In genomic region chr2:37765082-37765483, GRCm38 (mm10) we compare ENCODE assay signal across 8 mouse cellular contexts. TPM values are rescaled to one million over a fixed set of nuclear protein-coding genes. Genes with fewer than 3 reads are reported as not detected.
DNase-seq lines count a peak whose midpoint lies in the region; ATAC-seq and TF ChIP-seq lines count a peak whose summit lies in the region.

No protein-coding gene starts in this region.

- H3K4me1 ChIP-seq in kidney, embryonic 14.5 days (ENCODE audit: control insufficient read depth, insufficient read depth, low read length), result peaks cover 36% of the 10 kb centered on the region
- H3K4me1 ChIP-seq in small intestine, adult 2 months (ENCODE audit: control insufficient read depth, insufficient read depth, insufficient read length, low read length), result peaks cover 5% of the 10 kb centered on the region; the same call in 1 of the 2 replicates
- H3K4me1 ChIP-seq in kidney, adult 2 months (ENCODE audit: control insufficient read depth, insufficient read depth, low read length), result no peaks in the 10 kb centered on the region

- H3K4me2 ChIP-seq in kidney, embryonic 14.5 days (replicated peaks; ENCODE audit: low read depth, low read length), result peak overlapping the region; percentile 12

- intact Hi-C loops in left cerebral cortex, postnatal 36 days (cut with DNase I), result no loop called here

- H3K36me3 ChIP-seq in kidney, embryonic 14.5 days (ENCODE audit: control insufficient read depth, insufficient read depth, low read length), result no peaks in the 10 kb centered on the region
- H3K36me3 ChIP-seq in small intestine, adult 2 months (ENCODE audit: control insufficient read depth, insufficient read depth, low read length), result no peaks in the 10 kb centered on the region
- H3K36me3 ChIP-seq in kidney, adult 2 months (ENCODE audit: control insufficient read depth, insufficient read depth, low read length), result no peaks in the 10 kb centered on the region

- H3K9me3 ChIP-seq in kidney, embryonic 14.5 days (ENCODE audit: control insufficient read depth, low read length), result no peaks in the 10 kb centered on the region

- no peak overlapping the region; the same call in 1 of the 2 replicates for H3K9ac ChIP-seq in kidney, embryonic 14.5 days (ENCODE audit: low read depth, low read length)

- no peak overlapping the region for H3K4me3 ChIP-seq in kidney, embryonic 14.5 days (ENCODE audit: low read length)
- H3K4me3 ChIP-seq in small intestine, adult 2 months (ENCODE audit: low read depth, low read length), result no peak overlapping the region
- H3K4me3 ChIP-seq in kidney, adult 2 months (ENCODE audit: insufficient read depth, low read depth, low read length), result no peak overlapping the region

- TF ChIP-seq CTCF in small intestine, adult 2 months (IDR thresholded peaks at IDR 0.05; ENCODE audit: extremely low read depth, insufficient read length, insufficient replicate concordance, low read depth, low read length), result no peak
- TF ChIP-seq CTCF in kidney, adult 2 months (conservative IDR thresholded peaks at IDR 0.05; ENCODE audit: insufficient read depth, insufficient read length, low read depth, low read length), result no peak

- no peak overlapping the region for H3K27ac ChIP-seq in kidney, embryonic 14.5 days (ENCODE audit: low read depth, low read length)
- peak overlapping the region; percentile 59 for H3K27ac ChIP-seq in small intestine, adult 2 months (ENCODE audit: insufficient read depth, low read depth, low read length)
- H3K27ac ChIP-seq in kidney, adult 2 months (ENCODE audit: insufficient read depth, low read depth, low read length), result no peak overlapping the region

- no peak for TF ChIP-seq POLR2A in small intestine, adult 2 months (IDR thresholded peaks at IDR 0.05; ENCODE audit: low read depth, low read length)
- TF ChIP-seq POLR2A in kidney, adult 2 months (IDR thresholded peaks at IDR 0.05; ENCODE audit: low read depth, low read length), result no peak

- 18% methylated on average over 21 of the region's 21 CpGs for WGBS in kidney, embryonic 14.5 days
- 57% methylated on average over 21 of the region's 21 CpGs for WGBS in small intestine, adult 2 months
- WGBS in kidney, adult 2 months, result 71% methylated on average over 21 of the region's 21 CpGs

- ATAC-seq in kidney, embryonic 14.5 days (ENCODE audit: low FRiP score, low TSS enrichment), result no peak
- ATAC-seq in common myeloid progenitor, adult 5-6 weeks (replicated peaks; ENCODE audit: low read depth, poor library complexity, severe bottlenecking), result peak; percentile 30

- no peak for DNase-seq in kidney, adult 8-10 months
- DNase-seq in left cerebral cortex, postnatal 36 days (ENCODE audit: low spot score in 2 of 2), result peak; percentile 75 to 80
- no peak for DNase-seq in kidney, postnatal 10 days
- no peak for DNase-seq in yolk sac, embryonic 10.5 days (ENCODE audit: low spot score)
- DNase-seq in kidney, adult 2 months, result no peak

- 0 out of 2 replicates have a peak, but pooled peaks cover 5% of the 10 kb centered on the region for H3K27me3 ChIP-seq in kidney, embryonic 14.5 days (ENCODE audit: control insufficient read depth, insufficient read depth, low read length)
- no peaks in the 10 kb centered on the region for H3K27me3 ChIP-seq in small intestine, adult 2 months (ENCODE audit: control insufficient read depth, insufficient read depth, low read length)
- H3K27me3 ChIP-seq in kidney, adult 2 months (replicated peaks; ENCODE audit: control insufficient read depth, insufficient read depth, low read length), result no peaks in the 10 kb centered on the region

RNA-seq across cellular contexts. Expression of gene Crb2, which starts 11.0 kb away (rescaled TPM):
- 2.2 and 3.2 TPM in 2 replicates for polyA plus RNA-seq in kidney, embryonic 14.5 days (2014; fragmentation: Nextera tagmentation; extraction: Ambion mirVana)
- total RNA-seq in common myeloid progenitor, adult 5-6 weeks (2017), result not detected in 2 replicates
- 1 to 10 TPM; 3.4 to 3.5 TPM for total RNA-seq in left cerebral cortex, postnatal 36 days (2021)
- 0.14 and 0.48 TPM in 2 replicates for polyA plus RNA-seq in small intestine, adult 2 months (2012; rRNA removed)
- polyA plus RNA-seq in kidney, adult 2 months (2012; rRNA removed), result 2.7 and 3.0 TPM in 2 replicates

Comparison
In these comparisons a context has a peak if more than half of its experiments do, and no peak if none do; other contexts are left out.
1. DNase-seq: peak in left cerebral cortex, postnatal 36 days (2 of 2); none in kidney, adult 8-10 months (0 of 2), kidney, postnatal 10 days (single experiment), yolk sac, embryonic 10.5 days (single experiment) and kidney, adult 2 months (single experiment).